Mouse (Mus musculus) hematopoietic multipotent progenitor cell, adult 10-12 weeks (in vitro differentiated cells): ENCODE measurements around the gene Olfr1314. TPM values are rescaled to one million over a fixed set of nuclear protein-coding genes. Genes with fewer than 3 reads are reported as not detected.

ENCODE experiments used
- polyA plus RNA-seq: library from polyadenylated mRNA; stranded (reverse); fragments of >175 nt; gene quantifications from 2 replicates; pipeline ENCODE4 v1.2.3, GENCODE M21; 2012; ENCODE audit warnings: low replicate concordance

The Olfr1314 gene
- polyA plus RNA-seq = 0.13 TPM in 1 of 2 replicates, not detected in the other

DNA sequence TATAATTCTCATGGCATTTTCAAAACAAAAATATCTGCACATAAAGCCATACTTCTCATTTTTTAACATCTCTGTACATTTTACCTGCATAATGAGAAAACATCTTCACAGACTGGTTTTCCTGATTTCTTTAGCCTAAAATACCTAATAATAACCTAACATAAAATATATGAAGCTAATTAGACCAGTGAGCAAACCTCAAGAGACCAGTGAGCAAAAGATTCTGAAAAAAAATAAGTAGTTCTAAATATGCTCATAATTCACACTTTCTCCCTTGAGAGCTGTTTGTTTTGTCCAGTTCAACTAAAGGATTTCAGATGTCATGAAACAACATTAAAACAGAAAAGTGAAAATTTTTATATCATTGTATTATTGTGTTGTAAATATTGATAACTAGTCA is at the start of gene Olfr1314:
Gene Olfr1314, minus strand, starts transcription at position 101 of the 400 bp plus-strand sequence.

DNA sequence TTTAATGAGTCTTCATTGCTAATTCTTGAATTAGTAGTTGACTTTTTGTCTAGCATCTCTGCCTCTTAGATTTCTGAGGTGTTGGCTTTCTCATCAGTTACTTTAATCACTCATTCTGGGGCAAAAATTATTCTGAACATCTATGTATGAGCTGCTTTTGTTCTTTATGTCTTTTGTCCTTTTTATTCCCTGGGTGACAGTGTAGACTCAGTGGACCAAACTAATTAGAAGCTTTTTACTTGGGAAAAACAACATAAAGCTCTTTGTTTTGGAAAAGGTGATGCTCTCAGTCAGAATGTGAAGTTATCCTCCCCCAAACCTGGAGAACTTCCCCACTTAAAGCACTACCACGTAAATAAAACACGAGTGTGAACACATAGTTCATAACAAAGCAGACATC is 43.4 kb upstream of the Olfr1314 start, which contains the start of gene Olfr1317:
Gene Olfr1317, plus strand, starts transcription at position 301 of the 400 bp plus-strand sequence.

DNA sequence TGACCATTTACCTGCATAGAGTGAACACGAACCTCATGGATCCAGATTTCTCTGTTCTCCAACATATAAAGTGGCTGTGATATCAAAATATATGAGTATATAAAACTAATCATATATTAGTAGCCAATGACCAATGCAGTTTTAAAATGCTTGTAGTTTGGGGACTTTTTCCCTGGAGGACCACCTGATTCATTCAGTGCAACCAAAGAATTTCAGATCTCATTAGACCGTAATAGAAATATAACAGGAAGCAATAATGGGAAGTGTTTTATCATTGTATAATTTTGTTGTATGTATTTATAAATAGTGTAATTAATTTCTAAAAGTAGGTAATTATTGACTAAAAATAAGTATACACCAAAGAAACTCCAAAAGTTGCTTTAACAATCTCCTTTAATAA is 38.3 kb upstream of the Olfr1314 start, which contains the start of gene Olfr1316:
Gene Olfr1316, minus strand, starts transcription at position 101 of the 400 bp plus-strand sequence.

DNA sequence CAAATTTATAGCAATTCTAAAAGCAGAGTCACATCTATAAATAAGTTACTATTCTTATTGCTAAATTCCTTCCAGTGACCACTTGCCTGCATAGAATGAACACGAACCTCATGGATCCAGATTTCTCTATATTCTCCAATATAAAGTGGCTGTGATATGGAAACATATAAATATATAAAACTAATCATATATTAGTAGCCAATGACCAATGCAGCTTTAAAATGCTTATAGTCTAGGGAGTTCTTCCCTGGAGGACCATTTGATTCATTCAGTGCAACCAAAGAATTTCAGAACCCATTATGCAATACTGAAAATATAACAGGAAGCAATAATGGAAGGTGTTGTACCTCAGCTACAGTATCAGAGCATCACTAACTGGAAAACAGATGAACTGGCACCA is 18.8 kb upstream of the Olfr1314 start, which contains the start of gene Olfr1315-ps1:
Gene Olfr1315-ps1, minus strand, starts transcription at position 101 of the 400 bp plus-strand sequence.

DNA sequence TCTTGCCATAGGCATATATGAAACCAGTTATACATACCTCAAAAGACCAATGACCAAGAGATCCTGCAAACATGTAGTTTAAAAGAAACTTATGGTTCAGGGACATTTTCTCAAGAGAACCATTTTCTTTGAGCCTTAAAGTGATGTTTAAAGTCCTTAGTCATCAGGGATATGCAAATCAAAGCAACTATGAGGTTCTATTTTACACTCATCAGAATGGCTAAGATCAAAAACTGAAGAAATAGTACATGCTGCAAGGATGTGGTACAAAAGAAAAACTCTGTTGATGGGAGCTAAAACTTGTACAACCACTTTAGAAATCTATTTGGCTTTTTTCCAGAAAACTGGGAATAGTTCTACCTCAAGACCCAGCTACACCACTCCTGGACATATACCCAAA is 18.8 kb downstream of the Olfr1314 start, which contains the start of gene Olfr1313:
Gene Olfr1313, minus strand, starts transcription at position 101 of the 400 bp plus-strand sequence.

DNA sequence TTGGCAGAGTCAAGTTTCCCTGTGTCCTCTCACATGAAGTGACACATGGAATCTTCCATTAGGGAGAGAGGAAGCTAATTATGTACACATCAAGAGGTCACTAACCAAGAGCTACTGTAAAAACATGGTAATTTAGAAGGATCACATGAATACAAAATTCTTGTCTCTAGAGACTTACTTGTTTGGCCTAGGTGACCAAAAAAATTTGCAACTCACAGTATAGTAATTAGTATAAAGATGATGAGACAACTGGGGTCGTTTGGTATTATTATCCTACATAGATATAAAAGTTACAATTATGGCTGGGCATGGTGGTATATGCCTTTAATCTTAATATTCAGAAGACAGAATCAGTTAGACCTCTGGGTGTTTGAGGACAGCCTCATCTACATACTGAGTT is 46.4 kb downstream of the Olfr1314 start, which contains the start of gene Olfr1312:
Gene Olfr1312, minus strand, starts transcription at position 101 of the 400 bp plus-strand sequence.

Other genes with a start within 250 kb of the Olfr1314 start
- gene Olfr1305, start 219.6 kb downstream of the Olfr1314 start, polyA plus RNA-seq = not detected in 2 replicates
- not detected in 2 replicates for gene Olfr1306, start 180.5 kb downstream of the Olfr1314 start, polyA plus RNA-seq
- gene Olfr1307, start 147.3 kb downstream of the Olfr1314 start, polyA plus RNA-seq = not detected in 2 replicates
- gene Olfr1308, start 131.8 kb downstream of the Olfr1314 start, polyA plus RNA-seq = not detected in 2 replicates
- gene Olfr1309, start 106.5 kb downstream of the Olfr1314 start, polyA plus RNA-seq = not detected in 2 replicates
- gene Olfr1310, start 84.1 kb downstream of the Olfr1314 start, polyA plus RNA-seq = not detected in 2 replicates
- not detected in 2 replicates for gene Olfr1311, start 72.4 kb downstream of the Olfr1314 start, polyA plus RNA-seq
- gene Olfr1312, start 46.5 kb downstream of the Olfr1314 start, polyA plus RNA-seq = not detected in 2 replicates
- gene Olfr1313, start 18.9 kb downstream of the Olfr1314 start, polyA plus RNA-seq = not detected in 2 replicates
- not detected in 2 replicates for gene Olfr1315-ps1, start 18.7 kb upstream of the Olfr1314 start, polyA plus RNA-seq
- not detected in 2 replicates for gene Olfr1316, start 38.2 kb upstream of the Olfr1314 start, polyA plus RNA-seq
- not detected in 2 replicates for gene Olfr1317, start 43.5 kb upstream of the Olfr1314 start, polyA plus RNA-seq
- gene Olfr1318, start 57.4 kb upstream of the Olfr1314 start, polyA plus RNA-seq = not detected in 2 replicates
- gene Lpcat4, start 142.7 kb upstream of the Olfr1314 start, polyA plus RNA-seq = 123 and 178 TPM in 2 replicates
- not detected in 2 replicates for gene Nutm1, start 162.5 kb upstream of the Olfr1314 start, polyA plus RNA-seq
- 16.1 and 28.0 TPM in 2 replicates for gene Nop10, start 165.1 kb upstream of the Olfr1314 start, polyA plus RNA-seq
- gene Slc12a6, start 169.0 kb upstream of the Olfr1314 start, polyA plus RNA-seq = 35.9 and 48.7 TPM in 2 replicates
- not detected in 2 replicates for gene Gm21985, start 169.5 kb upstream of the Olfr1314 start, polyA plus RNA-seq